8 mouse cellular contexts compared by ENCODE assay signal in the genomic region with DNA sequence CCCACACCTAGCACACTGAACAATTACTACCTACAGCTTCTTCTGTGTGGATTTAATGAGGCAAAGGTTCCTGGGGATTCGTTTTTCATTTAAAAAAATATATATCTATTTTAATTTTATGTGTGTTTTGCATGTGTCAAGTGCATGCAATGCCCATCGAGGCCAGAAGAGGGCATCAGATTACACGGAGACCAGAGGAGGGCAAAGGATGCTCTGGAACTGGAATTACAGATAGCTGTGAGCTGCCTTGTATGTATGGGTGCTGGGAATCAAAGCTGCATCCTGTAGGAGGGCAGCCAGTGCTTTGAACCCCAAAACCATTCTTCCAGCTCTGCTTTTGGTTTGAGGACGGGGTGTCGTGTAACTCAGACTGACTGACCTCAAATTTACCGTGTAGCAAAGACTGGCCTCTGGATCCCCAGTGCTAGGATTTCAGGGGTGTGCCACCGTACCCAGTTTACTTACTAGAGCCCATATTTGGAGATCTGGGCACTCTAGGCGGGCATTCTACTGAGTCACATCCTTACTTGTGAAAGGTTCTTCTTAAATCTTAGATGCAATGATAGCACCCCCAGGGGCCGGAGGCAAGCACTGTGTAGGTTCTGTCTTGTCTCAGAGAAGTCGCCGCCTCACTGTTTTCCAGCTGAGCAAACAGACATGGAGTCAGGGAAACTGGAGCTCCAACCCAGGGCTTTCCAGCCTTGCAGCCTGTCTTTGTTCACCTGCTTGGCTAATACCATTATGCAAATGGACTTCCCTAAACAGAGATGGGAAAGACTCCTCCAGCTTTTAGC.
DNase-seq lines count a peak whose midpoint lies in the region; ATAC-seq lines count a peak whose summit lies in the region.

No protein-coding gene starts in this region.

- peak; percentile 54 for DNase-seq in CD4-positive helper T cell, adult 2 months (ENCODE audit: low read depth, low spot score)
- DNase-seq in R1 (ENCODE audit: low read depth, low spot score), result peak; percentile 60
- DNase-seq in embryo, embryonic 10 days (ENCODE audit: low spot score), result peak; percentile 86
- peak; percentile 66 for DNase-seq in kidney, postnatal 14 days
- DNase-seq in lung, adult 18-20 months, result peak; percentile 39 to 45
- peak; percentile 74 for DNase-seq in retina, embryonic 14.5 days (ENCODE audit: low spot score)
- DNase-seq in urinary bladder, postnatal 36 days (ENCODE audit: low spot score in 2 of 2), result peak; percentile 44 to 60

- WGBS in heart, embryonic 13.5 days, result 8% methylated on average over 11 of the region's 11 CpGs

- peaks cover 35% of the 10 kb centered on the region for H3K27me3 ChIP-seq in heart, embryonic 13.5 days (replicated peaks)

- no peaks in the 10 kb centered on the region for H3K9me3 ChIP-seq in heart, embryonic 13.5 days

- no peaks in the 10 kb centered on the region for H3K36me3 ChIP-seq in heart, embryonic 13.5 days

- peaks cover 23% of the 10 kb centered on the region for H3K4me1 ChIP-seq in heart, embryonic 13.5 days

- no peak overlapping the region for H3K27ac ChIP-seq in heart, embryonic 13.5 days (replicated peaks)

- peak overlapping the region; percentile 68 for H3K4me2 ChIP-seq in heart, embryonic 13.5 days

- no peak overlapping the region; the same call in 1 of the 2 replicates for H3K9ac ChIP-seq in heart, embryonic 13.5 days

- H3K4me3 ChIP-seq in heart, embryonic 13.5 days, result no peak overlapping the region

- no peak for ATAC-seq in heart, embryonic 13.5 days (ENCODE audit: extremely low read depth, insufficient number of reproducible peaks, low FRiP score, low TSS enrichment)
